Mouse (Mus musculus) MEL (cell line): ENCODE measurements around the gene Eif2b4.

Experiments used
- CTCF ChIP-seq, 3 experiments: IDR thresholded peaks in 2 of 3; conservative IDR thresholded peaks in 1 of 3; 2 replicates each; pipeline ENCODE4 v1.5.1; 2011 to 2012; ENCODE audit warnings: low read length in 3 of 3, low read depth in 2 of 3, mild to moderate bottlenecking in 2 of 3, improper control_type of control experiment in 1 of 3, inconsistent platforms in 1 of 3, mixed read lengths in 1 of 3, moderate library complexity in 1 of 3; ENCODE audit not compliant: control insufficient read depth in 1 of 3, insufficient read depth in 1 of 3, poor library complexity in 1 of 3, severe bottlenecking in 1 of 3
- KAT2A ChIP-seq: conservative IDR thresholded peaks from 2 replicates; pipeline ENCODE4 v1.6.1; 2012; ENCODE audit warnings: low read depth, low read length, improper control_type of control experiment, inconsistent platforms
- MYB ChIP-seq: IDR thresholded peaks from 2 replicates; pipeline ENCODE4 v1.6.1; 2011; ENCODE audit warnings: mild to moderate bottlenecking, low read depth, low read length, improper control_type of control experiment
- POLR2A ChIP-seq, 2 experiments: IDR thresholded peaks; 2 replicates each; pipeline ENCODE4 v1.6.1; 2011 to 2012; ENCODE audit warnings: low read length in 2 of 2, mild to moderate bottlenecking in 2 of 2, control low read depth in 1 of 2, improper control_type of control experiment in 1 of 2, low read depth in 1 of 2, moderate library complexity in 1 of 2; ENCODE audit not compliant: control insufficient read depth in 1 of 2, insufficient read depth in 1 of 2, poor library complexity in 1 of 2
- POLR2AphosphoS5 ChIP-seq: IDR thresholded peaks from 2 replicates; pipeline ENCODE4 v1.6.1; 2012; ENCODE audit warnings: low read depth, borderline replicate concordance, mild to moderate bottlenecking, inconsistent platforms, low read length, moderate library complexity, mixed read lengths
- TCF12 ChIP-seq: IDR thresholded peaks from 2 replicates; pipeline ENCODE4 v1.6.1; 2014; ENCODE audit warnings: low read depth, mild to moderate bottlenecking, inconsistent platforms, low read length, improper control_type of control experiment, moderate library complexity
- USF2 ChIP-seq, 2 experiments: IDR thresholded peaks; 2 replicates each; pipeline ENCODE4 v1.6.1; 2011 to 2012; ENCODE audit warnings: improper control_type of control experiment in 2 of 2, low read length in 2 of 2, borderline replicate concordance in 1 of 2, inconsistent platforms in 1 of 2, low read depth in 1 of 2, mild to moderate bottlenecking in 1 of 2; ENCODE audit not compliant: insufficient read depth in 1 of 2

DNA sequence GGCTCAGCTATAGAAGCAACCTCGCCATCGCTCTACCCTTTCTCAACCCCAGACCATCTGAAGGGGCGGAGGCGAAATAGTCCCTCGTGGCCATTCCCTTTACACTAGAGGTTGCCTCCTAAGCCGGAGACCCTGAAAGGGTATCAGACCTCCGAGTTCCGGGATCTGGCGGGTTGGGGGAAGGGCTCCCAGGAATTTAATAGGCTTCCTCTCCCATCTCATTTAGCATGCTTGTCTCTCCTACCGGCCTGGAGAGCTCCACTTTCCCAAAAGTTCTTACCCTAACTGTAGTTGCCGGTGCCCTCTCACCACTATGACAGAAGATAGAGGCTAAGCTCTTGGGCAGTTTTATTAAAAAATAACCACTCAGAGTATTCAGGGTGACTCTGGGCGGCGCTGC lies 55.6 kb downstream of the Eif2b4 start:
- TF ChIP-seq CTCF (IDR thresholded peaks at IDR 0.05 in 2 of 3, conservative IDR thresholded peaks at IDR 0.05 in 1 of 3; ENCODE audit: control insufficient read depth in 1 of 3, insufficient read depth in 1 of 3, low read depth in 2 of 3, low read length in 3 of 3, poor library complexity in 1 of 3, severe bottlenecking in 1 of 3) (no peak), TCF12 (no peak), POLR2A (IDR thresholded peaks at IDR 0.05; ENCODE audit: control insufficient read depth in 1 of 2, insufficient read depth in 1 of 2, low read depth in 1 of 2, low read length in 2 of 2, poor library complexity in 1 of 2) (no peak), MYB (no peak), POLR2AphosphoS5 (no peak), KAT2A (no peak), USF2 (IDR thresholded peaks at IDR 0.05; ENCODE audit: borderline replicate concordance in 1 of 2, insufficient read depth in 1 of 2, low read depth in 1 of 2, low read length in 2 of 2) (no peak)
